Mouse (Mus musculus) stomach, embryonic 15.5 days (tissue): ENCODE results near the gene Lyz1. TPM values are rescaled to one million over a fixed set of nuclear protein-coding genes. Genes with fewer than 3 reads are reported as not detected.
"Not testable (repeated sequence)": the region's sequence is repeated elsewhere in the genome, so short reads cannot be mapped to it uniquely, and the experiment has no call there.

Experiments
- ATAC-seq: fragments of 200-750 bp; cut with Nextera tagmentation; 2 replicates; pipeline ENCODE4 v1.8.0; 2017; ENCODE audit warnings: low read depth, moderate number of reproducible peaks, moderate TSS enrichment; ENCODE audit not compliant: insufficient read depth, low FRiP score
- H3K27ac ChIP-seq: fragments of 300-500 bp; sonication (generic); 2 replicates; pipeline ENCODE4 v1.5.1; 2015; ENCODE audit warnings: mild to moderate bottlenecking, inconsistent platforms
- H3K27me3 ChIP-seq: fragments of 300-500 bp; sonication (generic); replicated peaks from 2 replicates; pipeline ENCODE4 v1.6.1; 2015; ENCODE audit warnings: inconsistent platforms
- H3K36me3 ChIP-seq: fragments of 300-500 bp; sonication (generic); 2 replicates; pipeline ENCODE4 v1.6.1; 2015; ENCODE audit warnings: inconsistent platforms
- H3K4me1 ChIP-seq: fragments of 300-500 bp; sonication (generic); 2 replicates; pipeline ENCODE4 v1.6.1; 2015; ENCODE audit warnings: inconsistent platforms
- H3K4me2 ChIP-seq: fragments of 300-500 bp; sonication (generic); 2 replicates; pipeline ENCODE4 v1.6.1; 2015; ENCODE audit warnings: mild to moderate bottlenecking, inconsistent platforms
- H3K4me3 ChIP-seq: fragments of 300-500 bp; sonication (generic); replicated peaks from 2 replicates; pipeline ENCODE4 v1.5.1; 2015; ENCODE audit warnings: inconsistent platforms
- H3K9ac ChIP-seq: fragments of 300-500 bp; sonication (generic); 2 replicates; pipeline ENCODE4 v1.6.1; 2015; ENCODE audit warnings: inconsistent platforms
- H3K9me3 ChIP-seq: fragments of 300-500 bp; sonication (generic); 2 replicates; pipeline ENCODE4 v1.6.1; 2016; ENCODE audit warnings: inconsistent platforms
- WGBS: fragments of 180-500 bp; shearing (Covaris S2); methylation state at CpG from one replicate; pipeline ENCODE4 v1.1.7; 2015; 5-methylcytosine and 5-hydroxymethylcytosine counted together
- polyA plus RNA-seq: library from polyadenylated mRNA; unstranded; fragments of >200 nt; fragmentation: Nextera tagmentation; extraction: Ambion mirVana; gene quantifications from 2 replicates; pipeline ENCODE4 v1.2.1, GENCODE M21; 2015

Lyz1 gene
- polyA plus RNA-seq, 1 experiment from 2014 or later = 2.7 TPM

DNA sequence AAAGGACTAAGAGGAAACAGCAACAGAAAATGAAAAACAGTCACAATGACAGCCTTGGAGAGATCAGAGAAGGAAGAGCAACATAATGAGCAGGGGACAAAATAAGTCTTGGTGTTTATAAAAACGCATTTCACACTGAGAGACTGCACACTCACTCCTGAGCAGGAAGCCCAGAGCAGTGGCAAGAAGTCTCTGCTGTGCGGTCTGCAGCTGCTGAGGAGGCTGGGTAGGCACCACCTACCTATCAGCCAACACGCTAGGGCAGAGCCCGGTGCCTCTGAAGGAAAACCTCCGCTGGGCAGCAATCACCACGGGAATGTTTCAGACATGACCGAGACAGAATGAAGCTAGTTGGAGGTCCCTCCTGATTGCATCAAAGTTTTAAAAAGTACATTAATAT, 18.0 kb downstream of the Lyz1 start:
- H3K27me3 ChIP-seq, H3K4me2 ChIP-seq, ATAC-seq, H3K36me3 ChIP-seq, H3K9ac ChIP-seq, H3K4me3 ChIP-seq, H3K9me3 ChIP-seq, H3K4me1 ChIP-seq, H3K27ac ChIP-seq: not testable (repeated sequence)
- WGBS = 75% methylated on average over 4 of the region's 7 CpGs

DNA sequence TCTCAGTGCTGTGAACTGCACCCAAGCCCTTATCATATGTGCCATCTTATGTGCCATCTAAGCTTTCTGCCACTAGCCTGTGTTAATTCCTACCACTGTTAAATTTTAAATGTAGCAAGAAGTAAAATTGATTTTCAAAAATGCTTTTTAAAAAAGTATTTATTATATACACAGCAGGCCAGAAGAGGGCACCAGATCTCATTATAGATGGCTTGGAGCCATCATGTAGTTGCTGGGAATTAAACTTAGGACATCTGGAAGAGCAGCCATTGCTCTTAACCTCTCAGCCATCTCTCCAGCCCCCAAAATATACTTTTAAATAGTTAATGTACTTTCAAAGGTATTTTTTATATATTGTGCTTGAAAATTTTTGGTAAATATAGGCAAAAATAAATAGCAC, 20.6 kb downstream of the Lyz1 start:
- no peak for ATAC-seq
- no peak overlapping the region for H3K9ac ChIP-seq
- H3K4me2 ChIP-seq = no peak overlapping the region
- H3K4me1 ChIP-seq = no peaks in the 10 kb centered on the region
- no peaks in the 10 kb centered on the region for H3K36me3 ChIP-seq
- H3K4me3 ChIP-seq = no peak overlapping the region
- no peaks in the 10 kb centered on the region for H3K9me3 ChIP-seq
- H3K27ac ChIP-seq = no peak overlapping the region
- H3K27me3 ChIP-seq = no peaks in the 10 kb centered on the region

DNA sequence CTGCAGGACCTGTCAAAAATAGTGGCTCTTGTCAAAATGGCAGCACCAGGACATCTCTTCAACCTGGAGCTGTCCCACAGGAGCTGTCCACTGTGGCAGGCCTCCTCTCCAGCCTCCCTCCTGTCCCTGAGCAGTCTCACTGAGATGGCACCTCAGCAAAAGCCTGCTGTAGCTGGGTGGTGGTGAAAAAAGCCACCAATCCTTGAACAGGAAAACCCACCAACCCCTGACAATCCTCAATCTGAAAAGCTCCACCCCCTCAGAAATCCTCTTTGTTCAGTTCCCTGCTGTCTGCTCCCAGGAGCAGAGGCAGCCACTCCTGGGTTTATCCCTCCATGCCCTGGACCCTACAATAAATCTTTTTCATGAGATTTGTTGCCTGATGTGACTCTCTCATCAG, 32.8 kb downstream of the Lyz1 start:
- Histone ChIP-seq H3K27me3 (no peaks in the 10 kb centered on the region), H3K36me3 (no peaks in the 10 kb centered on the region), H3K4me1 (no peaks in the 10 kb centered on the region), H3K9ac (no peak overlapping the region), H3K9me3 (no peaks in the 10 kb centered on the region), H3K4me2 (no peak overlapping the region), H3K4me3 (no peak overlapping the region), H3K27ac (no peak overlapping the region)
- ATAC-seq = no peak

DNA sequence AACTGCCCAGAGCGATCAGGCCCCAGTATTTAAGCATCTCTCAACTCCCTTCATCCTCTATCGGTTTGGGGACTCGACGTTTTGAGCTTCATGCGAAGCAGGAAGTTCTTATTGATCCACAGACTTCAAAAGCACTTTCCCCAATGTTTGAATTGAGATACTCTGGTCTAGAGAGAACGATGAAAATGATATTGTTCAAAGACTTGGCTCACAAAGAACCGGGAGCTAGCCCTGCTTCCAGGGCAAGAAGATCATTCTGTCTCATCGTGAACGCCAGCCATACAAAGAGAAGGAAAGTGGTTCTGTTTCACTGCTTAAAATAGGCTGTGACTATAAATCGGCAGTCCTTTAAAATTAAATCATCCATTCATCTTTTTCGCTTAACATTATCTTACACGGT, 54.1 kb downstream of the Lyz1 start, which contains the start of gene 9530003J23Rik:
Gene 9530003J23Rik (minus strand): TSS at position 101 of the 400 bp plus-strand sequence.
- H3K4me2 ChIP-seq = no peak within 1 kb of the TSS
- no peaks in the 10 kb centered on the region for H3K4me1 ChIP-seq
- H3K9ac ChIP-seq = no peak within 1 kb of the TSS
- H3K9me3 ChIP-seq = no peaks in the 10 kb centered on the region
- H3K27ac ChIP-seq = no peak within 1 kb of the TSS
- no peaks in the 10 kb centered on the region for H3K27me3 ChIP-seq
- H3K36me3 ChIP-seq = no peaks in the 10 kb centered on the region
- ATAC-seq = no peak
- 78% methylated on average over 12 of the region's 12 CpGs for WGBS
- no peak within 1 kb of the TSS for H3K4me3 ChIP-seq

Other genes starting within 250 kb of the Lyz1 start
- gene Lrrc10, start 247.5 kb downstream of the Lyz1 start, polyA plus RNA-seq = not detected in 2 replicates
- 227 and 229 TPM in 2 replicates for gene Cct2, start 229.1 kb downstream of the Lyz1 start, polyA plus RNA-seq
- 18.4 and 18.8 TPM in 2 replicates for gene Frs2, start 144.3 kb downstream of the Lyz1 start, polyA plus RNA-seq
- gene Yeats4, start 68.4 kb downstream of the Lyz1 start, polyA plus RNA-seq = 62.4 and 64.3 TPM in 2 replicates
- gene 9530003J23Rik, start 54.2 kb downstream of the Lyz1 start, polyA plus RNA-seq = not detected in 2 replicates
- gene Lyz2, start 10.5 kb downstream of the Lyz1 start, polyA plus RNA-seq = 290 and 332 TPM in 2 replicates
- gene Cpsf6, start 87.1 kb upstream of the Lyz1 start, polyA plus RNA-seq = 117 and 129 TPM in 2 replicates